Mouse (Mus musculus) G1E (cell line): Measurements from ENCODE around the gene Hectd4. TPM values are rescaled to one million over a fixed set of nuclear protein-coding genes. Genes with fewer than 3 reads are reported as not detected.
"Not testable (repeated sequence)": the region's sequence is repeated elsewhere in the genome, so short reads cannot be mapped to it uniquely, and the experiment has no call there.

ENCODE experiments used
- ATAC-seq: 2 replicates; pipeline ENCODE4 v1.8.0; 2016; ENCODE audit warnings: mild to moderate bottlenecking; ENCODE audit not compliant: insufficient number of reproducible peaks, poor library complexity, low FRiP score, severe bottlenecking; ENCODE audit errors: extremely low read depth
- DNase-seq: peaks from one replicate; pipeline ENCODE4 v3.0.0; 2012; ENCODE audit warnings: low spot score
- H3K27me3 ChIP-seq: 2 replicates; pipeline ENCODE4 v1.6.1; 2012; ENCODE audit warnings: mild to moderate bottlenecking, low read length, inconsistent platforms; ENCODE audit not compliant: insufficient read depth
- H3K36me3 ChIP-seq: replicated peaks from 2 replicates; pipeline ENCODE3; 2012; ENCODE audit warnings: mild to moderate bottlenecking, inconsistent platforms
- H3K4me1 ChIP-seq: 2 replicates; pipeline ENCODE4 v1.6.1; 2012; ENCODE audit warnings: low read depth, low read length, inconsistent platforms, mixed read lengths; ENCODE audit not compliant: insufficient read depth
- H3K4me3 ChIP-seq: 2 replicates; pipeline ENCODE4 v1.5.1; 2012; ENCODE audit warnings: low read depth, mild to moderate bottlenecking, inconsistent platforms, low read length, moderate library complexity, mixed read lengths
- H3K9me3 ChIP-seq: replicated peaks from 2 replicates; pipeline ENCODE4 v1.6.1; 2012; ENCODE audit warnings: inconsistent platforms
- CTCF ChIP-seq: IDR thresholded peaks from 2 replicates; pipeline ENCODE4 v1.5.1; 2012; ENCODE audit warnings: low read depth, low read length, inconsistent platforms, mixed read lengths
- GATA1 ChIP-seq: IDR thresholded peaks from 2 replicates; pipeline ENCODE4 v1.6.1; 2012; ENCODE audit warnings: borderline replicate concordance, low read length, inconsistent platforms, mixed read lengths
- GATA2 ChIP-seq: IDR thresholded peaks from 2 replicates; pipeline ENCODE4 v1.6.1; 2012; ENCODE audit warnings: low read depth, low read length, inconsistent platforms, borderline replicate concordance
- POLR2AphosphoS5 ChIP-seq: IDR thresholded peaks from 2 replicates; pipeline ENCODE4 v1.6.1; 2012; ENCODE audit warnings: low read depth, low read length, inconsistent platforms; ENCODE audit not compliant: insufficient replicate concordance
- TAL1 ChIP-seq: conservative IDR thresholded peaks from 2 replicates; pipeline ENCODE4 v1.6.1; 2012; ENCODE audit warnings: low read depth, low read length, inconsistent platforms, mixed read lengths
- polyA plus RNA-seq: library from polyadenylated mRNA; stranded (reverse); fragments of >175 nt; gene quantifications from 2 replicates; pipeline ENCODE4 v1.2.3, GENCODE M21; 2012
- total RNA-seq, 2 experiments: library from RNA; stranded (forward) in 1 of 2; stranded (reverse) in 1 of 2; fragments of 200-1000 nt in 1 of 2; fragments of >200 nt in 1 of 2; fragmentation: Nextera tagmentation in 1 of 2; gene quantifications; 2 replicates each; pipeline ENCODE4 v1.2.3; 2014 to 2017

Gene Hectd4
- total and polyA plus RNA-seq, 3 experiments = 22.8 to 177 (median 22.8) TPM

GRCm38 (mm10) chr5:121367255-121367654 is 147.2 kb downstream of the Hectd4 start:
- Histone ChIP-seq H3K4me3 (no peak overlapping the region), H3K4me1 (peaks cover 4% of the 10 kb centered on the region; the same call in 1 of the 2 replicates), H3K36me3 (peaks cover 96% of the 10 kb centered on the region), H3K9me3 (no peaks in the 10 kb centered on the region), H3K27me3 (peaks cover 2% of the 10 kb centered on the region; the same call in 1 of the 2 replicates)
- ATAC-seq (no peak), DNase-seq (no peak)
- no peak for TF ChIP-seq TAL1
- no peak for TF ChIP-seq POLR2AphosphoS5
- no peak for TF ChIP-seq GATA2
- no peak for TF ChIP-seq GATA1
- no peak for TF ChIP-seq CTCF

- ATAC-seq (no peak), DNase-seq (no peak)
- Histone ChIP-seq H3K27me3 (no peaks in the 10 kb centered on the region), H3K36me3 (peaks cover 90% of the 10 kb centered on the region), H3K9me3 (no peaks in the 10 kb centered on the region), H3K4me3 (no peak overlapping the region), H3K4me1 (peaks cover 4% of the 10 kb centered on the region; the same call in 1 of the 2 replicates)
- TF ChIP-seq GATA1 (no peak), POLR2AphosphoS5 (no peak), CTCF (no peak)
Observed at GRCm38 (mm10) chr5:121371712-121372111, 151.7 kb downstream of the Hectd4 start.

GRCm38 (mm10) chr5:121374790-121375189 is 154.8 kb downstream of the Hectd4 start:
- Histone ChIP-seq H3K36me3 (peaks cover 88% of the 10 kb centered on the region), H3K4me1 (peaks cover 3% of the 10 kb centered on the region; the same call in 1 of the 2 replicates), H3K27me3 (no peaks in the 10 kb centered on the region), H3K4me3 (no peak overlapping the region), H3K9me3 (no peaks in the 10 kb centered on the region)
- DNase-seq (no peak), ATAC-seq (no peak)
- no peak for TF ChIP-seq CTCF
- TF ChIP-seq GATA2 = no peak
- no peak for TF ChIP-seq POLR2AphosphoS5
- no peak for TF ChIP-seq GATA1
- TF ChIP-seq TAL1 = no peak

- peaks cover 91% of the 10 kb centered on the region for H3K36me3 ChIP-seq
- not testable (repeated sequence) for DNase-seq, H3K9me3 ChIP-seq, ATAC-seq, H3K4me3 ChIP-seq, H3K27me3 ChIP-seq, H3K4me1 ChIP-seq
Observed at GRCm38 (mm10) chr5:121376972-121377371, 157.0 kb downstream of the Hectd4 start.

GRCm38 (mm10) chr5:121378678-121379256 is 158.7 kb downstream of the Hectd4 start:
- Histone ChIP-seq H3K4me1 (peaks cover under 1% of the 10 kb centered on the region), H3K4me3 (no peak overlapping the region), H3K27me3 (no peaks in the 10 kb centered on the region), H3K9me3 (peaks cover 7% of the 10 kb centered on the region), H3K36me3 (peaks cover 86% of the 10 kb centered on the region)
- no peak for DNase-seq
- TF ChIP-seq POLR2AphosphoS5 (no peak), GATA2 (no peak), CTCF (no peak), TAL1 (no peak), GATA1 (no peak)
- no peak for ATAC-seq

- Histone ChIP-seq H3K27me3 (no peaks in the 10 kb centered on the region), H3K4me3 (no peak overlapping the region), H3K9me3 (peaks cover 7% of the 10 kb centered on the region), H3K4me1 (peaks cover 16% of the 10 kb centered on the region), H3K36me3 (peaks cover 69% of the 10 kb centered on the region)
- TF ChIP-seq CTCF = peak; percentile 67
- TF ChIP-seq GATA2 = no peak
- no peak for ATAC-seq
- no peak for DNase-seq
Observed at GRCm38 (mm10) chr5:121380692-121381091, 160.7 kb downstream of the Hectd4 start.
